Mouse (Mus musculus) MEL (cell line): ENCODE data around the gene Mylpf.
A peak's percentile ranks its signal among the peaks of the same experiment; 100 is the strongest.

Source experiments
- CTCF ChIP-seq, 3 experiments: IDR thresholded peaks in 2 of 3; conservative IDR thresholded peaks in 1 of 3; 2 replicates each; pipeline ENCODE4 v1.5.1; 2011 to 2012; ENCODE audit warnings: low read length in 3 of 3, low read depth in 2 of 3, mild to moderate bottlenecking in 2 of 3, improper control_type of control experiment in 1 of 3, inconsistent platforms in 1 of 3, mixed read lengths in 1 of 3, moderate library complexity in 1 of 3; ENCODE audit not compliant: control insufficient read depth in 1 of 3, insufficient read depth in 1 of 3, poor library complexity in 1 of 3, severe bottlenecking in 1 of 3
- E2F4 ChIP-seq: IDR thresholded peaks from 2 replicates; pipeline ENCODE4 v1.6.1; 2011; ENCODE audit warnings: low read depth, low read length, improper control_type of control experiment, borderline replicate concordance
- EP300 ChIP-seq, 2 experiments: IDR thresholded peaks; 2 replicates each; pipeline ENCODE4 v1.6.1; 2011; ENCODE audit warnings: improper control_type of control experiment in 2 of 2, low read length in 2 of 2, low read depth in 1 of 2, mild to moderate bottlenecking in 1 of 2
- GABPA ChIP-seq: IDR thresholded peaks from 2 replicates; pipeline ENCODE4 v1.6.1; 2012; ENCODE audit warnings: low read depth, mild to moderate bottlenecking, inconsistent platforms, low read length, improper control_type of control experiment, moderate library complexity
- GATA1 ChIP-seq: IDR thresholded peaks from 2 replicates; pipeline ENCODE4 v1.6.1; 2011; ENCODE audit warnings: low read depth, low read length, improper control_type of control experiment
- MAFK ChIP-seq: IDR thresholded peaks from 2 replicates; pipeline ENCODE4 v1.6.1; 2011; ENCODE audit warnings: low read depth, mild to moderate bottlenecking, low read length, improper control_type of control experiment, borderline replicate concordance
- NELFE ChIP-seq: IDR thresholded peaks from 2 replicates; pipeline ENCODE4 v1.6.1; 2011; ENCODE audit warnings: low read depth, low read length, improper control_type of control experiment
- POLR2A ChIP-seq, 2 experiments: IDR thresholded peaks; 2 replicates each; pipeline ENCODE4 v1.6.1; 2011 to 2012; ENCODE audit warnings: low read length in 2 of 2, mild to moderate bottlenecking in 2 of 2, control low read depth in 1 of 2, improper control_type of control experiment in 1 of 2, low read depth in 1 of 2, moderate library complexity in 1 of 2; ENCODE audit not compliant: control insufficient read depth in 1 of 2, insufficient read depth in 1 of 2, poor library complexity in 1 of 2
- SMC3 ChIP-seq: IDR thresholded peaks from 2 replicates; pipeline ENCODE4 v1.6.1; 2011; ENCODE audit warnings: low read depth, low read length, improper control_type of control experiment
- TBP ChIP-seq: IDR thresholded peaks from 2 replicates; pipeline ENCODE4 v1.8.0; 2011; ENCODE audit warnings: low read depth, low read length, improper control_type of control experiment

- TF ChIP-seq EP300 (IDR thresholded peaks at IDR 0.05; ENCODE audit: low read depth in 1 of 2, low read length in 2 of 2) (peak in 1 of 2 experiments; percentile 26; a peak in 1 of 4 replicates), SMC3 (no peak), NELFE (no peak), GABPA (no peak), CTCF (IDR thresholded peaks at IDR 0.05 in 2 of 3, conservative IDR thresholded peaks at IDR 0.05 in 1 of 3; ENCODE audit: control insufficient read depth in 1 of 3, insufficient read depth in 1 of 3, low read depth in 2 of 3, low read length in 3 of 3, poor library complexity in 1 of 3, severe bottlenecking in 1 of 3) (peak in 1 of 3 experiments; percentile 23; a peak in 1 of 6 replicates), E2F4 (no peak), GATA1 (no peak), MAFK (no peak), POLR2A (IDR thresholded peaks at IDR 0.05; ENCODE audit: control insufficient read depth in 1 of 2, insufficient read depth in 1 of 2, low read depth in 1 of 2, low read length in 2 of 2, poor library complexity in 1 of 2) (no peak), TBP (no peak)
These were observed 34.7 kb downstream of the Mylpf start for GRCm38 (mm10) chr7:127243361-127243867.
